Mouse (Mus musculus): ENCODE measurements around the gene Tbx19.

GRCm38 (mm10) chr1:165108477-165108876, 52.1 kb downstream of the Tbx19 start:
- TF ChIP-seq POLR2A (IDR thresholded peaks at IDR 0.05; ENCODE audit: low read depth, low read length), result no peak
- TF ChIP-seq CTCF (IDR thresholded peaks at IDR 0.05; ENCODE audit: extremely low read depth, insufficient read length, insufficient replicate concordance, low read depth, low read length), result no peak

All from small intestine, adult 2 months (tissue).